Mouse (Mus musculus) frontal cortex, postnatal 14 days (tissue): Measurements from ENCODE around the gene Reg4.

ENCODE experiments used
- DNase-seq, 2 experiments: peaks; one replicate each; pipeline ENCODE4 v3.0.0; 2022; ENCODE audit warnings: low spot score in 2 of 2

Reg4 gene

DNA sequence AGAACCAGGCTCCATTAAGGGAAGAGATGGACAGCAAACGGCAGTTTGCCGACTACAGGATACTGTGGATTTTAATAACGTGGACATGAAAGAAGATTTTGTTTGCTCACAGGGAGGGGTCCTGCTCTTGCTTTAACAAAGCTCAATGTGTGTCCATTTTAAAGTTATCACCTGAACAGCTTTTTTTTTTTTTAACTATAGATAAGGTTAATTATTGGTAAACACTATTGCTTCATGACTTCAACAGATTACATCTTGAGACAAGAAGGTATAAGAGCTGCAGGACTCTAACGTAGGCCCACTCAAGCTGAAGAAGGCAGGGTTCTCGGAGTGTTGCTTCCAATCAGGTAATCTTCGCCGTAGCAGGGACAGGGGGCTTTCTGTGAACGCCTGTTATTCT lies at the start of gene Reg4:
Reg4 (plus strand) TSS at position 301 of the 400 bp plus-strand sequence.
- DNase-seq, result no peak

DNA sequence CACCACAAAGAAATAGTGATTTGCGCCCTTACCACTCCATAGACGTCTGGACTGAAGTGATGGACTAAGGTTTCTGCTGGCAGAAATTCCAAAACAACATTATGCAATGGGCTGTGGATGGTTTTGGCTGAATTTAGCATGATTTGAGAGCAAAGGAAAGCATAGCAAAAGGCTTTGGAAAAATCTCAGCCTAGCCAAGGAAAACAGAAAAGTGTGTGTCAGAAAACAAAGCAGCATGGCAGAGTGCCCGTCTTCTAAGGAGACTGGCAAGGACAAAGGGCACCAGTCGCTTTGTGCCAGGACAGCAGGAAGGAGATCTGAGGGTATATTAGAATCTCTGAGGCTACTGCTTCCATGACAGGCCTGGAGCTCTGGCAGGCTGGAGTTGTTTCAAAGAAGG lies 43.6 kb upstream of the Reg4 start:
- peak; percentile 20 to 34 for DNase-seq

DNA sequence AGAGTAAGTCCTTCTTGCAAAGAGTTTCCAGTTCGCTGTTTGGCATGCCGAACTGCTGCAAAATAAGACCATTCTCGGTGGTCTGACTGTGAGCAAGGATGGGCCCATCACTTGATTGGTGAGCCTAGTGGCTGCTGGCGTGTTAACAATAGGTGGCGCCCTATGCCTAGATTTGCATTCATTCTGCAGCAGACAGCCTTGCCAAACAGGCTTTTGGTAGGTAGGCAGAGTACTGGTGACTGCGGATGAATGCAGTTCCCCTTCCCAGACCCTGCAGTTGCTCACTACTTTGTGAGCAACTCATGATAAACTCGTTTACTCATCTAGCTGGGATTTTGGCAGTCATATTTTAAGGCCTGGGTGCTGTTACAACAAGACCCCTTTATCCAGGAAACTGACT lies 41.2 kb upstream of the Reg4 start:
- DNase-seq, result peak; percentile 19 to 21

DNA sequence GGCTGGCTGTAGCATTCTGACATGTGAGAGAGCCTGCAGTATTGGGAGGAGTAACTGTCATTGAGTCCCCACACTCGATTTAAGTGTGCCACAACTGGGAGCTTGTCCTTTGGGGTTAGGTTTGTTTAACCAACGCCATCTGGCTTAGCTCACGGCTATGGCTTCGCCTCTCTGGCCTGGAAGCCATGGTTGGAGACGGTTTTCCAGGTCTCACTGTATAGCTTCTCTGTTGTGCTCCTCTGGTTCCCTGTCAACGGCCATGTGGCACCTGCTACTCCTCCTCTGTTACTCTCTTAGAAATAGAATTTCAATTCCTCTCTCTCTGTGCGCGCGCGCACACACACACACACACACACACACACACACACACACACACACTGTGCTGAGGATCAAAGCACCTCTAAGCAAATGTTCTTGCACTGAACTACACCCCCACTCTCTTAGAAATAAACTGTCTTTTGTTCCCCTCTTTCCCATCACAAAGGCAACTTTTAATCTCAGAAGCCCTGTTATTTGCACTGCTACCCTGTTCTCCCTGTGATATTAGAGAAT lies 36.7 kb upstream of the Reg4 start:
- DNase-seq, result no peak

DNA sequence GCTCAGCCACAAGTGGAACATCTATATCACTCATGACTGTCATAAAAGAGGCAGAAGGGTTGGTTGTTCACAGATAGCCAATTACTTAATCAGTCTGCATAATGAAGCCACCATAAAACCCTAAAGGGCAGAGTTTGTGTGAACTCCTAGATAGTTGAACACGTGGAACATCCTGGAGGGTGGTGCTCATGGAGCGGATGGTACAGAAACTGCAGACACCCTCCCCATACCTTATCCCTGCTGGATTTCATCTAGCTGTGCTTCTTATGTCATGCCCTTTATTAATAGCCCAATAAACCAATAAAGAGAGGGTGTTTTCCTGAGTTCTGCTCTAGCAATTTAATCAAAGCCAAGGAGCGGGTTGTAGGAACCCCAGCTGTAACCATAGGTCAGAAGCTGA lies 34.2 kb upstream of the Reg4 start:
- no peak for DNase-seq

DNA sequence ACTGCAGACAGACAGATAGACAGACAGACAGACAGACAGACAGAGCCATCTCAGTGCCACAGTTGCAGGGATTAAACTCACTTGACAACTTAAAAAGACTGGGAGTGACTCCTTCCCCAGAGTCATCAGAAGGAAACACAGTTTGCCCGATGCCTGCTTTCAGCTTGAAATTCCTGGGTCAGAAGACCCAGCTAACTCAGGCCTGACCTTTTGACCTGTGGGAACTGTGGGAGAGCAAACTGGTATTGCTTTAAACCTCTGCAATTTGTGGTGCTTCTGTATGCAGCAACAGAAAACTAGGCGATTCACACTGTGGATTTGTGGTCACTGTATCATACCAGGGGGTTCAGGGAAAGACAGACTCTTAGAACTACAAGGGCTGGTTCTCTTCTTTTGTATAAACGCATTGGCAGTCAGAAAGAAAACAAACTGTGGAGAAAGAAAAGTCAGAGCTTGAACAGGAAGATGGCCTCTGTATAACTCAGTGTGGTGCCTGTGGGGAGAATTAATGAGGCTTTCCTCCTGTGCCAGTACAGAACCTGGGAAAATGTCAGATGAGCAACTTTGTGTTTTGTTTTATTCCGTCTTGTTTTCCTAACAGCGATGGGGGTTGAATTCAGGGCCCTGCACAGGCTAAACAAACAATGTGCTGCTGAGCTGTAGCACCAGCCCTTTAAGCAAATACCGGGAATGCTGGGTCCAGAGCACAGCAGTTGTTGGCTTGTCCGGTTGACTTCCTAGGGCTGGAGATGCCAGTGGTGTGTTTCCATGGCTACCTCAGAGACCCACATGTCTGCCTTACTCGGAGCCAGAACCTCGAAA lies 24.0 kb upstream of the Reg4 start:
- no peak for DNase-seq

DNA sequence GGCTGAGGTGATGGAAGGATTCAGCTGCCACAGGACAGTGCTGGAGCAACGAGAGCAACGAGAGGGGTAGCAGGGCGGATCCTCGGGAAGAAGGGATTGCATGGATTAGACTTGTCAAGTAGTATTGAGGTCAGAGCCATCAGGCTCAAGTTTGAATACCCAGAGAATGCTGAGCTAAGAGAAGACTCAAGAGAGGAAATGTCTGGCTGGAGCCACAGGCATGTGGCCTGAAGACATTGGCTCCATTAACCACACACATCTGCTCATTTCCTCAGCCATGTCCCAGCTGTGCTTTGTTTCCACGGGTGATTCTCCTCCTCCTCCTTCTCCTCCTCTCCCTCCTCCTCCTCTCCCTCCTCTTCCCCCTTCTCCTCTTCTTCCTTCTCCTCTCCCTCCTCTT lies 22.2 kb upstream of the Reg4 start:
- DNase-seq, result no peak

DNA sequence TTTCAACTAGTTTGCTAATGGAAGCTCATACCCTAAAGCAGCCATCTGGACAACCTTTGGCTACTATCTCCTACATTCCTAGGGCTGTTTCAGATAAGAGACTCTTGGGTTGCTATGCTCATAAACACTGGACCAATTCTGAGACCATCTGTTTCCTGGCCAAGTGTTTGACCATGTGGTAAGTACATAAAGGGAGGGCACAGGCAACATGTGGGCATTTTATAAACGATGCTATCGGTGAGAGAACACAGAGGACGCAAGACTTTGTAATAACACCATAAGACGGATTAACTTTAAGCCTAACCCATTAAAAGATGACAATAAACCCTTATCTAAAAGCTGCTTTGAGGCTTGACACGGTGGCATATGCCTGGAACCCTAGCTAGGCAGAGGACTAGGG lies 18.7 kb upstream of the Reg4 start:
- DNase-seq, result no peak

DNA sequence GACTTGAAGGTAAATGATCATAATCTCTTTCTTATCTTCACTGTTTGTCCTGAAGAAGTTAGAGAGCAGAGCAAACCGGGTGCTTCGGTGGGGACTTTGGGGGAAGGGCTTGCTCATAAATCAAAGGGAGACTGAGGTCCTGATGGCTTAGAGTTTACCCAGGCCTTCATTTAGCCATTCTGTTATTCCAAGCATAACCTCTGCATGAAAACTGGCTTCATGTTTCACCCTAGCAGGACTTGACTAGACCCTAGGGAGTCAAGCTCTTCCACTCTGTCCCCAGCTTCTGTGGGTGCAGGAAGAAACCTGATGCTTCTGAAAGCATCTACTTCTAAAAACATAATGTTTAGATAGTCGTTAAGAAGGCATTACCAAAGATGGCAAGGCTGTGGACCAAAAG lies 15.0 kb upstream of the Reg4 start:
- no peak for DNase-seq

DNA sequence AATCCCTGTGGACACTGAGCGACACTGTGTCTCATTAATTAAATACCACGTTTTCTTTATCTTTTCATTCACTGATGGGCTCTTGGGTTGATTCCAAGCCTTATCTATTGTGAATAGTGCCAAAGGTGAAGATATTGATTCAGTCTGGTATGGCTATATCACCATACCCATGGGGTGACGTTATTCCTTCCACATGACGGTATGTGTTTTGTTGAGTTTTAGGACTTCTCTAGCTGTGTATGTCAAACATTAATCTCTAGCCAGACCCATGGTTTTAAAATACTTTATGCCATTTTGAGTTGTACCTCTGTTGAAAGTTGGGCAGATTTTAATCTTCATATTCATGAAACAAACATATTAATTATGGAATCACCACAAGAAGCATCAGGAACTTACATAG lies 12.8 kb upstream of the Reg4 start:
- no peak for DNase-seq

DNA sequence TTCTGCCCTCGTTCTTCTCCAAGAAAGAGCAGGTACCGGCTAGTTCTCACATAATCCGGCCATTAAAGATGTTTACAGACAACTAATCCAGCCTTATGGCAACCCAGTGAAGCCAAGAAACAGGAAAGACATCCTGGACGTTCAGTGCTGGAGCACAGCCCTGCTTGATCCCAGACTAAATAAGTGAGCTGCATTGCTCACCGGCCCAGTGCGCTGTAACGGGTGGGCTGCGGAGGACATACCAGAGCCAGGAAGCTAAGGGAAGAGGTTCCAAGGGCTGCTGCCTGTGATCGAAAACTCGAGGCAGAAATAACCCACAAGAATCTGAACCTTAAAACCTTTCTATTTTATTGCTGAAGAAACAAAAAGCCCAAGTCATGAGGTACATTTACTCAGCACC lies 11.1 kb upstream of the Reg4 start:
- no peak for DNase-seq

DNA sequence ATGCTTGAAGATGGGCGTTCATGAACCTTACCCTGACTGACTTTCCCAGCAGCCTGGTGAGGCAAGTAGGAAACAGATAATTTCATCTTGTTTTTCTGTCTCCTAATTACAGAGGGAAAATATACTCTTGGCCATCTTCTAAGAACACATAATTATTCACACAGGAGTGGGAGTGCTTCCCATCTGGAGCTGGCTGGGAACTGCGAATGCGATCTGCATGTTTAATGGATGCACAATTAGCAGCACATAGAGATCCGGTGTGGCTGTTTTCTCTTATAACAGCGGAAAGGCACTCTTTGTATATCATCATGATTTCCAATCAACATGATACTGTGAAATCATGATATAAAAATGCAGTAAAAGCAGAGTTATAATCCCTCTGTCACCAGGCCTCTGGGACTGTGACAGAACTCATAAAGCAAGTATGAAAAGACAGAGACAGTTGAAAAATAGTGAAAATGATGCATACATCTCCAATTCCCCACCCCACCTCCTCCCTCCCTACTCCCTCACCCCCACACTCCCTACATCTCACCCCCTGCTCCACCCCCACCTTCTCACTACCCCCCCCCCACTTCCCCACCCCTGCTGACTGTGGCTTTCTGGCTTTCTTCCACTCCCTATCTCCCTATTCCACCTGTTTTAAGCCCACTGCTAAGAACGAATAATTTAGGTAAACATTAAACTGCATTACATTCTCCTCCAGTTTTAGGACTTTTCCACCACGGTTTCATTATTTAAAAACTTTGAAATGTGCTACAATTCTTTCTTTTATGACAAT lies 10.5 kb upstream of the Reg4 start:
- DNase-seq, result peak; percentile 36 to 42

DNA sequence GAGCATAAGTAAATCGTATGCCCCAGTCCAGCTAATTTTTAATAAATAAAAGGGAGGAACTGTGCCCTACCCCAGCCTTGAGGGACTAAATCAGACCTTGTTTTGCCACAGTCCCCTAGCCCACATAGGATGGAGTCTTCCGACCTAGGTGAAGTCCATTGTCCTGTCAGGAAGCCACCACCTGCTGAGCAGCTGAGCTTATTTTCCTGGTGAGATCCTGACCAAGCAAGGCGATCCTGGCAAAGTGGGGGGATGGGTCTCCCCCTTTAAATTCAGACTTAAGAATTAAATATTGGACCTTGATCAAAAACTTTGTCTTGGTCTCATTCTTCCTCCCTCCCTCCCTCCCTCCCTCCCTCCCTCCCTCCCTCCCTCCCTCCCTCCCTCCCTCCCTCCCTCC lies 5.7 kb upstream of the Reg4 start:
- no peak for DNase-seq

DNA sequence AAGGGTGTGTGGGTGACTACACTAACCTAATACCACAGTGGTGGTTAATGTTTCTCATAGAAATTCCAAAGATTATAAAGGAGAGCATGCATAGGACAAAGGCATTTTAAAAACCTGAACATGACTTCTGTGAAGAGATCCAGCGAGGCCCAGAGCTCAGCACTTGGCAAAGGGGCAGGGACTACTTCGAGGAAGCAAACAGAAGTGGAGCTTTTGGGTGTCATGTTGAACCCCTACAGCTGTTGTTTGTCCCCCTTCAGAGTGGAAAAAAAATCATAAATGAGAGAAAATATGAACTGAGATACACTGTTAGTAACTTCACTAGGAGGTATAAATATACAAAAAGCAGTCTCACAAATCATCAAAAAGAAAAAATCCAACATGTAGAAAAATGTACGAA lies 1.3 kb downstream of the Reg4 start:
- no peak for DNase-seq

DNA sequence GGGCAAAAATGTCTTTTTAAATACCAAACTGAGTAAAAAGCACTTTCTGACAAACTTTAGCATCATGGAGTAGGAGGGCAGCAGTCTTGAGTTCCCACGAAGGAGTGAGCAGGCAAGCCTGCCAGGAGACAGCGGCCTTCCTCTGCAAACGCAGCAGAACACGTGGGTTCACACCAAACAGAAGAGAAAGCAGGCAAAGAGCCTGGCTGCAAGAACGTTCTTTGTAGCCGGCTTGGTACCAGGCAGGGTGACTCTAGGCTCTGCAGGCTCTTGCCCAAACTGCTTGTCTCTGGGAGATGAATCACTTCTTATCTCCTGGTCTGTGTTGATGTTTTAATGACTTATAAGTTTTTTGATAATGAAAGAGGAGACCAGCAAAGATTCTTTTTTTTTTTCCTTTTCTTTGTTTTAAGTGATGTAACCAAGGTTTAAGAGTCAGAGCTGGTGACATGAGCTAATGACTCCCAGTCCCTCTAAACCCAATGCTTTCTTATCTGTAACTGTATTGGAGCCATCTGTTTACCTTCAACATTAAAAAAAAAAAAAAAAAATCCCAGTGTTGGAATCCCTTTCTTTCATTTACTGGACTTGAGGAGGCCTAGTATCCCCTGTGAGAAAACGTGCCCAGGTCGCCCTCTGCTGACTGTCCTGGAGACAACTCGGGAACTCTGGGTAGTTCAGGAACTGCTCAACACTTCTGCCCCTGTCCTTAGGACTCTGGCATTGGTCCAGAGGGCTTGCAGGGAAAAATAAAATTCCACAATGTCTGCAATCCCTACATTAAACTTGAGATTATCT lies 2.0 kb downstream of the Reg4 start:
- peak; percentile 46 to 61 for DNase-seq

DNA sequence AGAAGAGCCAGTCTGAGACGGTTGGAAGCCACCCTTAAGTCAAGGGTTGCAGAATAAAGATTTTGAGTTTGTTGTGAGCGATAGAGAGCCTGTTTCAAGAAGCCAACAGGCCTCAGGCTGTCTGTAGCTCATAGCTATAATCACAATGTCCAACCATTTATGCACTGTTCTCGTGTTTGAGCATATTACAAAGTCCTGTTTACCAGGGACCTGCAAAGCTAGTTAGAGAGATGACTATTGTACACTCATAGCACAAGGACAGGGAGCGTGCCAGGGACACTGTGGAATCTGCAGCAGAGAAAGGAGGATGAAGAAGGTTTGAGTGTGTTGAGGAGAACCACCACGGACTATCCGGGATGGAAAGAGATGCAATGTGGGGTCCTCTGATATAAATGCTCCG lies 3.0 kb downstream of the Reg4 start:
- no peak for DNase-seq

DNA sequence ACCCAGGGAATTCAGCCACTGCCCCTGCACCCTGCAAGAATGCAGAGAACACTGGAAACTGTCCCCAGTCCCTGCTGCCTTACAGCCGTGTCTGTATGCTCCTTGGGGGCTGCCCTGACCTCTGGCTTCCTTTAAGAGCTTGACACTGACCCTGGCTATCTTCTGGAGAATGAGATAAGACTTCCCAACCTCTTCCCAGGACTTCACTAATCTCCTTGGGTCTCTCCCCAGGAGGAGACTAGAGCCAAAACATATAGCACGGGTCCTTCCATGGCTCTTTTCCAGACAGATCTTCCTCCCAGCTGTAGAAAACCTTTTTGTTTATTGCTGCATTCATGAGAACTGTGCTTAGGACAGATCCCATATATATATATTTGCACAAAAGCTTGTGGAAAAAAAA lies 3.8 kb downstream of the Reg4 start:
- no peak for DNase-seq

DNA sequence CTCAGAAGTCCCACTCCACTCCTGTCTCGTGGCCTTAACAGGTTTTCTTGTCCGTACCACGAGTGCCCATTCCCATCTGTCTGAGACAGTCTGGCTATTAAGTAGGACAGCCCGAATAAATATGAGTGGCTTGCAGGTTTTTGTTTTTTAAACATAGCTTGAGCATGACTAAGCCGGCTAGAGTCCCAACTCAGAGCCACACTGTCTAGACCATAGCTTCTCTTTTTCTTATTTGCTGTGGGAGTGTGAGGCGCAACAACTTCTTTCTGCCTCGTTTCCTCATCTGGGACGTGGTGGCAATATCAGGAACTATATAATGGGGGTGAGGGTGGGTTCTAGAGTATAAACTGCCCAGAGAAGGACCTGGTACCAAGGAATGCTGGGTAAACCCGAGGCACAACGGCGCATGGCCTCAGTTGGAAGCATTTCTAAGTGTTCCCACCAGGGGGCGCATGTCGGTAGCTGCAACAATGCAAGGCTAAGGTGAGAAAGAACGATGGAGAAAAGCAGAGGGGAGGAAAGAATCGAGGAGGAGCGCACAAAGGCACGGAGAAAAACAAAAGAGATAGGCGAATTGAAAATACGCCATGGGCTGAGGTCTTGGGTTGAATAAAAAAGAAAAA lies 5.1 kb downstream of the Reg4 start:
- peak; percentile 43 to 75 for DNase-seq

DNA sequence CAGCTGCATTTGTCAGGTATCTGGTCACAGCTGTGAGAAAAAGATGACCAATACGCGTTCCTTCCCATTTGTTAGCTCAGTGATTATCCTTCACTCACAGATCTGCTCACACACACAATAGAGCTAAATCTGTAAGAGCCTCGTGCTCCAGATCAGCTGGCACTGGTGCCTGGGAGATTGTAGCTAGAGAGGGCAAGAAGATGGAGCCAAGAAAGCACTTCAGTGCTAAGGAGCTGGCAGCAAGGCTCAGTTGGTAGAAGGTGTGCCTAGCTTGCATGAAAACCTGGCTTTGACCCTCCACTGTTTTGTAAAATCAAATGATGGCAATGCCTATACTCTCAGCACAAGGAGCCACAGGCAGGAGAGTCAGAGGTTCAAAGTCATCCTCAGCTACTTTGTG lies 5.8 kb downstream of the Reg4 start:
- DNase-seq, result no peak

DNA sequence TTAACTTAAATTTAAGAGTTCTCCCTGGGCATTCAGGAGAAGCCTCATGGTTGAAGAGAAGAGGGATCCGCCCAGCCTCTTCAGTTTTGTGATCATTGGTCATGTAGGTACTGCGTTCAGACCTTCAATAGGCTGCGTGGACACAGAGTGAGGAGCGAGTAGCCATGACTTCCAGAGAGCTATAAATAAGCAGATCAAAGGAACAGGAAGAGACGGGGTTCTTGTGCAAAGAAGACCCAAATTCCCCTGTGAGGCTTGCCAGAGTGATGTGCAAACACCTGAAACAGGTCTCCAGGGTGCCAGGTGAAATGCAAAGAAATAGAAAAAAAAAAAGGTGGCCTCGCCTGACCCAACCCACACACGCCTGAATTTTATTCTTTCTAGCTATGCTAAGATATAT lies 8.0 kb downstream of the Reg4 start:
- no peak for DNase-seq

DNA sequence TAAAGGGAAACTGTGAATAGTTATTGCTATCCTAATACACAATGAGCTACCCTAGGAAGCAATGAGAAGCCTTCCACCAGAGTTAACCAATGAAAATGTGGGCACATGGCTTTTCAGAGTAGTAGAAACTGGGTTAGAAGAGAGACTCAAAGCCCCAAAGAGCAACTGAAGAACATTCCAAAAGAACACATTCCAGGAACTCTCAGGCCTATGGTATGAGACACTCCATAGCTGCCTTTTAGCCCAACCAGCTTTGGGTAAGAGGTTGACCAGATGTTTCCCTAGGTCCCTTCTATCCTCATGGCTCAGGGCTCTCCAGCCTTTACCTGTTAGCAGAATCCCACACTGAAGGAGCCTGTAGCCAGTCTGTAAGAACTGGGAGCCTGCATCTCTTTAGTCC lies 11.5 kb downstream of the Reg4 start:
- no peak for DNase-seq

DNA sequence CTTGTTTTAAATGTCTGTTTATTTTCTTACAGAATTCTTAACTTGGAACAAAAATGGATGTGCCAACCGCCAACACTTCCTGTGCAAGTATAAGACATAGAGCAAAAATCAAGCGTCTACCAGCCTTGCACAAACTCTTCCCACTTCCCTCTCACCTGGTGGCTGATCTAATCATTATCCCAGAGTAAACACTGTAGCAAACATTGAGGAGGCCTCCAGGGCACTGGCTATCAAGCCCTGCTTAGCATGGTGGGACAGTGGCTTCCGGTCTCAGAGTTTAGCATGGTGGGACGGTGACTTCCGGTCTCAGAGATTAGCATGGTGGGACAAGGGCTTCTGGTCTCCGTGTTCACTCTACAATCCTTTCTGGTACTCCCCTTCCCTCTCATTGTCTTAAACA lies 14.3 kb downstream of the Reg4 start:
- no peak for DNase-seq
